Mouse (Mus musculus) thymus, adult 18-20 months (tissue): Measurements from ENCODE around the gene Tesk2.

Experiments
- DNase-seq, 2 experiments: peaks; one replicate each; pipeline ENCODE4 v3.0.0; 2022; ENCODE audit warnings: mixed read lengths in 2 of 2

Tesk2 gene

DNA sequence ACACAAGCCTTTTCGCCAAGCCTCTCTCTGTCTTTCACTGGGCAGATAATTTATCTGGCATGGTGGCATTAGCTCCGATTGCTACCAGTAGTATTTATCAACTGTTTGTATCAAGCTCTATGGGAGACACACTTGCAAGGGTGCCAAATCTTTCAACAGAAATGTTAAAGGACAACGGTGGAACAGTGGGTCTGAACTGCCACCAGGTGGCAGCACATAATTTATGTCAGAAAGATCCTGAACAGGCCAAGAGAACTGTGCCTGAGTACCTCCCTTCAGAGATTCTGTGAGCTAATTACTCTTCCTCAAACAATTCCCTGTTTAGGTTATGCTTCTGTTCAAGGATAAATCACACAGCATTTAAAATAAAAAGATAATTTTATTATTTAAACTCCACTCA, 1.4 kb upstream of the Tesk2 start:
- peak; percentile 11 to 32 for DNase-seq

DNA sequence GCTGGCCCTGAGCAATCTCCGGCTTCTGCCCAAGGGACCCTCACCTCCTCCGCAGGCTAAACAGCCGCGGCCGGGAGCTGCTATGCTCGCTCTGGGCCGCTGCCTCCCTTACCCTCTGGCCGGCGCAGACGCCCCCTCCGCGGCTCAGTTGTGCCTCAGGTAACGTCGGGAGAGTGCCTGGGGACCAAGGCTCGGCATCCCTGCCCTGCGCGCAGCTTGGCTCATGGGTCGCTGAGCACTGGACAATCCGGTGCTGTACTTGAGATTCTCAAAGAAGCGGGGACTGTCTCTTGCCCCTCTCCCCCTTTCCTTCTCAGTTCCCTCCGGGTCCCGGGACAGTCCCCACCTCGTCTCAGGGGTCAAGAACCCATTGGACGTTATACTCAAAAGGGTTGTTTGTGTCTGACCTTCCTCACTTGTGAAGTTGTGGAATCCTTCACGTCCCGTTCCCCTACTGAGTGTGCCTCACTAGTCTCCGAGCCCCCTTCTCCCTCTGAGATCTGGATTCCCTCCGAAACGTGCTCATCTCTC, 415 bp downstream of the Tesk2 start:
- no peak for DNase-seq

DNA sequence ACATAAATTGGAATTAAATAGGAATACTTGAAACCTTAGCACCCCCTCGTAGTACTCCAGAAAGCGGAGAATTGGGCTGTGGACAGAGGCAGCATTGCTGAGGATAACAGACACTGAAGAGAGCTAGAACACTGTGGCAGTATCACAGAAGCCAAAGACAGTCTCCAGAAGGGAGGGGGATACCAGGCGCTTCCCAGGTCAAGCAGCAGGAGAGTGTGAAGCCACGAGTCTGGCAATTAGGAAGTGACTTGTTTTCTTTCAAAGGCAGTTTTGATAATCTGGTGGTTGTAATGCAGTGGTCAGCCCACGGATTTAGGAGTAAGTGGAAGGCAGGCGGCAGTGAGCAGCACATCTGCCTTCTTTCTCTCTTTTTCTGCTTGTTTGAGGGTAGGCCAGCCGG, 1.5 kb downstream of the Tesk2 start:
- DNase-seq, result no peak

DNA sequence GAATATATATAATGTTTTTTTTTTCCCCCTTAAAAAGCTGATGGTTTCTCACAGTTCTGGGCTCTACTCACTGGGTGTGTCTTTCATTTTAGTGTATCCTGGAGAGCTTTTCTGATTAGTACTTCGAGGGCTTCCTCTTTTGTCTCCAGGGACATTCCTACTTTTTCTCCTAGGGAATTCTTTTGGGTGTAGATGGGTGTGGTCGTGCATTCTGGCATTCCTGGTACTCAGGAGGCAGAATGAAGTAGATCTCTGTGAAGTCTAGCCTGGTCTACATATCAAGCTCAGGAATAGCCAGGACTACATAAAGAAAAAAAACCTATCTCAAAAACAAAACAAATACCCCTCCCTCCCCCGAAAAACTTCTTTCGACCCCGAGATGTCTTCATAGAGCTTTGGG, 4.7 kb downstream of the Tesk2 start:
- no peak for DNase-seq

DNA sequence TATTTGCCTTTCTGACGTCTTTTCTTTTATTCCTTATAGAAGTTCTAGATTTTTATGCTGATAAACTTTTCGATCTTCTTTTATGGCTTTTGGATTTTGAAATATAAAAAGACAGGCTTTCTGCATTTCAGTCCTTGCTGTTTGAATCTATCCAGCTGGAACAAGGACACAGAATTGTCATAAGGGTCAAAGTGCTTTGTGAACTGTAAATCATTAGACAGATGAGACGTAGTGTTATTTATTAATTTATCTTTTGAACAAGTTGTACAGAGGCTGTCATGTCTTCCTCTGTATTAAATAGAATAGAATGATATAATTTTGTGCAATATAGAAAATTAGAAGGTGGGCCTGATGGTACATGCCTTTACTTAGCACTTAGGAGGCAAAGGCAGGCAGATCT, 6.7 kb downstream of the Tesk2 start:
- DNase-seq, result no peak

DNA sequence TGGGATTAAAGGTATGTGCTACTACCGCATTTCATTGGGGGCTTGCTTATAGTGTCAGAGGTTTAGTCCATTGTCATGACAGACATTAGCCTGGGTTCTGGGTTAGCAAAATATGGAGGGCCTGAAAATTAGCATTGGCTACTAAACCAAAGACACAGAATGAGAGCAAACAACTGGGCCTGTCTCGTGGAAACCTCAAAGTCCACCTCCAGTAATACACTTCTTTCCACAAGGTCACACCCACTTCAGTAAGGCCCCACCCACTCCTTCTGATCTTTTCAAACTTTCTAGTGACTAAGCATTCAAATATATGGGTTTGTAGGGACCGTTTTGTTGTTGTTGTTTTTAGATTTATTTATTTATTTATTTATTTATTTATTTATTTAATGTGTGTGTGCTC, 8.8 kb downstream of the Tesk2 start:
- DNase-seq, result no peak

DNA sequence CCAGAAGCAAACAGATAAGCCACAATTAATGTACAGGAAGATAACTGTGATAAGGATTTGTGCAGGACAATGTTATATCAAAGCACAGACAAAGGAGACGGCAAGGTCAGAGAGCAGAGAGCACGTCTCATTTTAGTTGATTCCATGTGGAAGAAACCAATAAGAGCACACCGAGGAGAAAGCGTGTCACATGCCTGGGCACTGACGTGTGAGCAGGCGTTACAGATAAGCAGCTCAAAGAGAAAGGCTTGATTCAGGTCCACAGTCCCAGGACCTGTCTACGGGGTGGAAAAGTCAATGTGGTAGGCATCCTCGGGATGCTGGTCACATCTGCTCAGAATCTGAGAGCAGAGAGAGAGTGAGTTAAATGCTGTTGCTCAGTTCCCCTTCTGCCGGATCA, 10.3 kb downstream of the Tesk2 start:
- no peak for DNase-seq

DNA sequence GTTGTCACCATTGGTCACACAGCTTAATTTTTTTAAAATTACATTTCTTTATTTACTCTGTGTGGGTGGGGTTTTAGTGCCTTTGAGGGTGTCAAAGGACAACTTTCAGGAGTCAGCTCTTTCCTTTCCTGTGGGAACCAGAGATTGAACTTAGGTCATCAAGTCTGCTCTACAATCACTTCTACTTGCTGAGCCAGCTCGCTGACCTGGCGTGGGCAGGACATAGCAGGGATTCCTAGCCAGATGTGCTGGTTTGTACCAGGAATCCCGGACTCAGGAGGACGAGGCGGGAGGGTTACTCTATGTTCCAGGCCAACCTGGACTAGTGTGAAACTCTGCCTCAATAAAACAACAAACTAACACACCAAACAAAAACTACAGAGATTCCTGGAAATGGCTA, 11.6 kb downstream of the Tesk2 start:
- no peak for DNase-seq

DNA sequence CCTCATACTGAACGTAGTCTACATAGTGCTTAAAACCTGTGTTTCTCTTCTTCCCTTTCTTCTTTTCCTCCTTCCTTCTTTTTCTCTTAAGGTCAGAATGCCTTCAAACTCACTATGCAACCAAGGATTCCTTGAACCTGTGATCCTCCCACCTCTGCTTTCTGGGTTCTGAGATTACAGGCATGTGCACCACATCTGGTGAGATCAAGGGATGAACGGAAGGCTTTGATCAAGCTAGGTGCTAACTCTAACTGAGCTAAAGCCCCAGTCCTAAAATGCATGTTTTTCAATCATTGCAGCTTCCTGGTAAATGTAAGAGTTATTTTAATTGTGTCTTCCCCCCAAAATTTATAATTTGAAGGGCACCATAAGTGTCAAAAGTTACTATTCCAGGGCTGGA, 14.2 kb downstream of the Tesk2 start:
- no peak for DNase-seq

DNA sequence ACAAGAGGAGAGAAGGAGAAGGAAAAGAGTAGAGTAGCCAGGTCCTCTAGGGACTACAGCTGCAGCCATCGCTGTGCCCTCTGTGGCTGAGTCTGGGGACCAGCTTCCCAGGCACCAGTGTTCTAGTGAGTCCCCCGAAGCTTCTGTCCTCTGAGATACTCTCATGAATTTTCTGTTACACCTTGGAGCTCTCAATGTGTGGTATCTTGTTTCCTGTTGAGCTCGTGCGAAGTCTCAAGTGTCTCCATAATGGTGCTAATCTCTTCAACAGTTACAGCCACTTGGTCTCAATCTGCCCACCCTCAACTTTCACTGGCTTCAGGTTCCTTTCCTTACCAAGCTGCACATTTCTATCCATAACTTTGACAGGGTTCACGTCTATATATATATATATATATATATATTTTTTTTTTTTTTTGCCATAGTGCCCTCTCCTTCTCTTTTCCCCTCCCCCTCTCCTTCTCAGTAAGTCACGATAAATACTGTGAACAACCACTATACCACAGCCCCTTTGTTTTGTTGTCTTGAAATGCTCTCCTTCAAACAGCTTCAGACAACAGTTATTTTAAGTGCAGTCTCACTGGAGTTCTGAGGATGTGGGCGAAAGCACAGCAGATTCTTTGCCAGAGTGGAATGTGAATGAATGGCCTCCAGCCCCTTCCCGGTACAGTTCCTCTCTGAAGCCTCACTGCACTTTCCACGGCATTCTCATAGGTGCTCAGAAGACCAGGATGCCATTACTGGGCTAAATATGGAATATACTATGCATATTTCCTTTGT, 18.4 kb downstream of the Tesk2 start:
- no peak for DNase-seq

DNA sequence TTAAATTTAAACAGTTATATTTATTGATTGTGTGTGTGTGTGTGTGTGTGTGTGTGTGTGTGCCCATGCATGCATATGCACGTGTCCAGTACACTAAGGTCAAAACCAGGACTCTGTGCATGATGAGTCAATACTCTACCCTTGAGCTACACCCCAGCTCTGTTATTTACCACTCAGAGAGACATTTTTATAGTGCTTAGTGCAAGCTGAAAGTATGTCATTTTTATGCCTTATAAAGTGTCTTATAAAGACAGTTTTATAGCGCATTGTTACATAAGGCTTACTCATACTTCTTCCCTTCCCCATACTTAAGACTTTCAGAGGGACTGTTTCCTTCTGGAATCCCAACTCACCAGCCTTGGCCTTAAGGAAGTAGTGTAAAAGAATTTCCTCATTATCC, 29.0 kb downstream of the Tesk2 start:
- no peak for DNase-seq

DNA sequence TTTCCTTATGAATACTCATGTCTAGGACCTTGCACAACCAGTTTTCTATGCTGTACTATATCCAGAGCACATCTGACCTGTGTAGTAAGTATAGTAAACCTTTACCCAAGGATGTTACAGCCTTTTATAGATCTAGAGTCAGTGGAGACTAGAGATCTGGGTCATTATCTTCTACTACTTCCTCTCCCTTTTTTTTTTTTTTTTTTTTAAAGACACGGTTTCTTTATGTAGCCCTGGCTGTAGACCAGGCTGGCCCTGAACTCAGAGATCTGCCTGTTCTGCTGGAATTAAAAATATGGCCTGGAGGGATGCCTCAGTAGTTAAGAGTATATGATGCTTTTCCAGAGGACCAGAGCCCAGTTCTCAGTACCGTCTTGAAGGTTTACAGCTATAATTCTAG, 41.2 kb downstream of the Tesk2 start:
- DNase-seq, result no peak

DNA sequence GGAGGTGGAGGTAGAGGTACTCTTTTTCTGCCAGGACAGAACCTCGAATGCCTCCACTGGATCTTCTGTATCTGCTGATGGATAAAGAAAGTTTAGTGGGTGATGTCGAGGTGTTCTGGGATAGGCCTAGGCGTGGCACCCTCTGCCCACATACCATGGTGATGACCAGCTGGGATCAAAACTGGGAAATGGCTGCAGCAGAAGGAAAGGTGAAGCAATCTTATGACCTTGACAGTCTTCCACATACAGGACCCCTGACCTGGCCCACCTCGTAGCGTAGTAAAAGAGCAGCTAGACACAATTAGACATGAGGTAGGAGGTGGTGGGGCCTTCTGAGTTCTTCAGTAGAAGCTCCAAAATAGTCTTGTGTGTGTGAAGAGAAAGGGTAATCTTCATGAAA, 43.3 kb downstream of the Tesk2 start:
- DNase-seq, result no peak

DNA sequence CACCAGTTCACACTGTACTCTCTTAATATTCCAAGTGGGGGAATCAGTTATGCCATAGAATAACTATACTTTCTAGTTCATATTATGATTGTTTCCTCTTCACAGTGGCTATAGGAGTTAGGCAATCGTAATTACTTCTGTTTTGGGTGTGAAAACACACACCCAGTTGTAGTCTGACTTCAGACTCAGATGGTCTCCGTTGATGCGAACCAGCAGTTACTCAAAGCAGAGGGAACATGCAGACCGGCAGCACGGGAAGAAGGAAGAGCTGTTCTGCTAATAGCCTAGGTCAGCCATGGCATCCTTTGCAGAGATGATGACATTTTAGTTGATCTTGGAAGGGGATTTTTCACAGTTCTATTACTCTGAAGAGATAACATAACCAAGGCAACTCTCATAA, 47.8 kb downstream of the Tesk2 start:
- DNase-seq, result no peak

DNA sequence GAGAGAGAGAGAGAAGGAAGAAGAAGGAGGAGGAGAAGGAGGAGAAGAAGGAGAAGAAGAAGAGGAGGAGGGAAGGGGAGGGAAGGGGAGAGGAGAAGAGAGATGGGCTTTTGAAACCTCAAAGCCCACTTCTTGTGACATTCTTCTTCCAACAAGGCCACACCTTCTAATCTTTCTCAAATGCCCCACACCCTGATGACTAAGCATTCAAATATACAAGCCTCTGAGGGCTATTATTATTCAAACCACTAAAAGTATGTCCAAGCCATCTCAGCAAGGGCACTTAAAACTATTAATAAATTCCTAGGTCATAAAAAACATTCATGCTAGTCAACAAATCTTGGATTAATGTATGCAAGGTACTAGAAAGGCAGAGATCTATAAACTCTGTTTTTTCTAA, 48.3 kb downstream of the Tesk2 start:
- DNase-seq, result no peak

DNA sequence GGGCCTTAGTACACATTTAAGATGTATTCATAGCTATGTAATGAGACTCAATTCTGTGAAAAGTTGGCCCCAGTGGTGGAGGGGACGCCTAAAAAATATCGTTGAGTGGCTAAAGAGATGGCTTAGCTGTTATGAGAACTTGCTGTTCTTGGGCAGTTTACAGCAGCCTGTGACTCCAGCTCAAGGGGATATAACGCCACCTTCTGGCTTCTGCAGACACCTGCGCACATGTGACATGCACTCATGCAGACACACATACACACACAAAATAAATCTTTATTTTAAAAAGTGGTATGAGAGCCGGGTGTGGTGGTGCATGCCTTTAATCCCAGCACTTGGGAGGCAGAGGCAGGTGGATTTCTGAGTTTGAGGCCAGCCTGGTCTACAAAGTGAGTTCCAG, 55.6 kb downstream of the Tesk2 start:
- no peak for DNase-seq

DNA sequence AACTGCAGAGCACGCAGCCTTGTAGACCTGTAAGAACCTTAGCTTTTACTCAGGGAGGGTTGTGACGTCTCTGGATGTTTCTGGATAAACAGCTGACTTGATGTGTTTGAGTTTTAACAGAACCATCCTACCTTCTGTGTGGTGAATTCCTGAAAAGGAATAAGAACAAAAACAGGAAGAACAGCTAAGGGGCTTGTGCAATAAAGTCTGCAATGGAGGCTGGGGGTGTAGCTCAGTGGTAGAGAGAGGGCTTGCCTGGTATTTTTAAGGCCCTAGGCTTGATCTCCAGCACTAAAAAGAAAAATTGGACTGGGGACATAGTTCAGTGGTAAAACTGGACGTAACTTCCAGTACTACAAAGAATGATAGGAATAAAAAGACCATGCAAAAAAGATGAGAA, 56.3 kb downstream of the Tesk2 start:
- no peak for DNase-seq

DNA sequence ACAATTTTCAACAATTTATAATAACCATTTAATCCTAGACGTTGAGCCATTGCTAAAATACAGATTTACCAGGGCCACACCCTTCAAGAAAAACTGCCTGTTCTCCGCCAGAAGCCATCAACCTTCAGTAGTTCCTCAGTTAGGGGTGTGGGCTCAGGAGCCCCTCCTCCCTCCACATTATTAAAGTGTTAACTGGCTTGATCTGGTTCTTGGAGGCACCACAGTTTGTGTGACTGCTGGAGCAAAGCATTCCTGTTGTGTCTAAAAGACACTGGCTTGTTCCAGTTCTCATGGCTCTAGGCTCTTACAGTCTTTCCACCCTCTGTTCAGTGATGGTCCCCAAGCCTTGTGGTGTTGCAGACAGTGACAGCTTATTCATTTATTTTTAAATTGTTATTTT, 59.8 kb downstream of the Tesk2 start:
- DNase-seq, result no peak

DNA sequence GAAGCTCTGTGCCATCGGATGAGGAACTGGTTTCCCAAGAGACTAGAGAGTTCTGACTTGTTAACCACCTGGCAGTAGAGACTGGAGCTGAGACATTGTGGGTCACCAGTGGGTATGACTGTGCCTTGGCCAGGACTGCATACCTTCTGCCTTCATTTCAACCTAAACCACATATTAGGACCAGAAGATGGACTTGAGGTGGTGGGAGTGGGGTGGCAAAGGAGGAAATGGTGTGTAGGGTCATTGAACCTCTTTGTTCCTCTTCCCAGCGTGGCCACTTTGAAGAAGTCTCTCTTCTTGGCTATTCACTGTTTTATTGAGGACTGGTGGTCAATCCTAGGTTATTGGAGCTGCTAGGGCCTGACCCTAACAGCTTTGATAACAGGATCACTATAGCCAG, 60.6 kb downstream of the Tesk2 start:
- no peak for DNase-seq

DNA sequence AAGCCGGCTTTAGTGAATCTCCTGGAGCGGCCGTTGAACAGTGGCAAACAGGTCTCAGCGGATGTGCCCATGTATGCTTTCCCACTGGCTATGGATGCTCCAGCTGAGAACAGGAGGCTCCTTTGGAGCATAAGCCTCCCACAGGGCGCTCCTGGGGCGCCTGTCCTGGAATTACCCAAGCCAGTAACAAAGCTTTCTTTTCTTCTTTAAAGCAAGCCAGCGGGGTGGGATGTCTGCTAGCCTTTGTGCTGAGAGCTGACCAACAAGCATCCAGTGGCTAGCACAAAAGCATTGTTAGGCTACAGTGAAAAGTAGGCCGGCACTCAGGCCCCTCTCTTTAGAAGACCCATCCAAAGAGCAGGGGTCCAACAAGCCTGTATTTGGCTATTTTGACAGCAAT, 61.4 kb downstream of the Tesk2 start:
- DNase-seq, result no peak

DNA sequence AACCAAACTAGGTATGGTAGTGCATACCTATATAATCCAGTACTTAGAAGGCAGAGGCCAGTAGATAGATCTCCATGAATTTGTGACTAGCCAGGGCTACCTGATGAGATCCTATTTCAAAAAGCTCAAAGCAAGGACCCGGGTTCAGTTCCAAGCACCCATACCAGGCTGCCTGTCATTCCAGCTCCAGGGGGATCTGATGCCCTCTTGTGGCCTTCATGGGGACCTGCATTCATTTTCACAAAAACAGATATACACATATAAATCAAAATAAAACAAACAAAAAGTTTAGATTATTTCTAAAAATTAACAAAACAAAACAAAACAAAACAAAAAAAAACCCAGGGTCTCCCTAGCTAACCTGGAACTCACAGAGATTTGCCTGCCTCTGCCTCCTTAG, 65.8 kb downstream of the Tesk2 start:
- DNase-seq, result no peak

DNA sequence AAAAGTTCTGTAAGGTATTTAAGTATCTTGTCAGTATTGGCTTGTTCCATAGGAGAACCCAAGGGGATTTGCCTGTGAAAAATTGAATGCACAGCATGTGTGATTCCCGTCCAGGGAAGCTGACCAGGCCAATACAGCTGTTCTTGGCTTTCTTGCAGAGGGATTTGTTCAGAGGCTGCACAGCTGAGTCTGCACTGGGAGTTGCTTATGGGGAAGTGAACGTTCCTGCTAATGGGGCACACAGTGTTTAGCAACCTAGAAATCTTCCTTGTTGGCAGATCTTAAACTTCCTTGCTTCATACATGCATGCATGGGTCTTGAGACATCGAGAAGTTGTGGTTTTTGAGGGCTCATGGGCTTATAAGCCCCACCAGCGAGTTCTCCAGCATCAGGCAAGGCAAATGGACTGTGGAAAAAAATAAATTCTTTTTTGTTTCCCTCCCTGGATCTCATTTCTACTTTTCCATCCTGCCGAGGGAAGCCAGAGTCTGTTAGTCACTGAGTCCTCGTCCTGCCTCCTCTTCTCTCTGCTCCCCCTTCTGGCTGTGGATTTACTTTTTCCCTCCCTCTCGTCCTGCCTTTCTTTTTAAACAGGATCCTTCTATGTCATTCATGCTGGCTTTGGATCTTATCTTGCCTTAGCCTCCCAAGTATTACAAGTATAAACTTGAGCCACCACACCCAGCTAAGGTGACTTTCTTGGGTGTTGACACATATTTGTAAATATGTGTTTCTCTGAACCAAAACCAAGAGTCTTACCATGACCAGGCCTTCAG, 67.4 kb downstream of the Tesk2 start:
- DNase-seq, result no peak

DNA sequence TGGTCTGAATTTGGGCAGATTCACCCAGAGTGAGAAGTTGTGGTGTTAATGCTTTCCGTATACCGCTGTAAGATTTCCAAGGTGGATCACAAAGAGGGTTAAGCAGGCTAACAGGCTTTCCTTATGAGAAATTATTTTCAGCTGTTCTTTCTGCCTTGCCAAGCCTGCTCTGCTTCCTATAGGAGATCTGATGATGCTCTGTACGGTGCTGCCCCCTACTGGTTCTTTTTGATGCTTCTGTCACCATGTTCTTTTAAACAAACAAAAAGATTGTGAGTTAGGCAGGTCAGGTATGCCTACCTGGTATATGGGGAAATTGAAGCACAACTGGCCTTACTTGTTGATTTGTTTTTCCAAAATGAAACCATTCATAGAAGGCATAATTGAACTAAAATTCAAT, 68.2 kb downstream of the Tesk2 start:
- DNase-seq, result peak in 1 of 2 experiments; percentile 50

DNA sequence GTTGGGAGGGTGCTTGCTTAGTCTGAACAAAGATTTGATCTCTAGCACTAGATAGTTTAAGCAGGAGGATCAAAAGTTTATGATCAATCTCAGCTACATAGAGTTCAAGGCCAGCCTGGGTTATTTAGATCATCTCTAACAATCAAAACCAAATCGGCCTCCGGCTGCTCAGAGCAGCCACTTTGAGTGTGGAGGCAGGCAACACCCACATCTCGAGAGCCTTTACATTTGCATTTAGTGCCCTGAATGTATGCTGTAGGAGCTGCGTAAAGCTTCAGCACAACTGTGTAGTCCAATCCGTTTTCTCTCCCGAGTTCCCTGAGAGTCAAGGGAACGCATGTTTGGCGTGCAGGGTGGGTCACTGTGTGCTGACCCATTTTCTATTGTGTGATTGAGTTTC, 71.7 kb downstream of the Tesk2 start:
- DNase-seq, result no peak
